Mouse (Mus musculus) kidney, adult 2 months (tissue): ENCODE results near the gene Spdye4c.

Experiments
- CTCF ChIP-seq: fragments of 200-500 bp; conservative IDR thresholded peaks from 2 replicates; pipeline ENCODE4 v1.5.1; 2011; ENCODE audit warnings: low read depth, mild to moderate bottlenecking, control low read depth, low read length, moderate library complexity, mixed read lengths; ENCODE audit not compliant: insufficient read depth, insufficient read length
- POLR2A ChIP-seq: fragments of 200-500 bp; IDR thresholded peaks from one replicate; pipeline ENCODE4 v1.6.1; 2011; ENCODE audit warnings: low read depth, low read length, control low read depth

- no peak for TF ChIP-seq POLR2A
- no peak for TF ChIP-seq CTCF
These were observed 23.0 kb upstream of the Spdye4c start for GRCm38 (mm10) chr2:128568018-128568417.
